Mouse (Mus musculus): ENCODE results near the gene Vps52. TPM values are rescaled to one million over a fixed set of nuclear protein-coding genes. Genes with fewer than 3 reads are reported as not detected.

The Vps52 gene
- total and polyA plus RNA-seq, 3 experiments: 34.3 to 73.6 (median 39.9) TPM

- TF ChIP-seq IRF4 (IDR thresholded peaks at IDR 0.05; ENCODE audit: low read depth, low read length) (peak; percentile 78), EP300 (IDR thresholded peaks at IDR 0.05; ENCODE audit: low read length) (no peak; the same call in none of the 2 replicates), SMC3 (IDR thresholded peaks at IDR 0.05; ENCODE audit: low read depth, low read length) (peak; percentile 48; the same call in 1 of the 2 replicates), ZKSCAN1 (IDR thresholded peaks at IDR 0.05; ENCODE audit: borderline replicate concordance, low read depth, low read length) (no peak), POLR2A (IDR thresholded peaks at IDR 0.05; ENCODE audit: low read depth, low read length) (no peak; the same call in 1 of the 2 replicates), MXI1 (IDR thresholded peaks at IDR 0.05; ENCODE audit: low read depth, low read length) (peak; percentile 63; the same call in 1 of the 2 replicates), BHLHE40 (IDR thresholded peaks at IDR 0.05; ENCODE audit: low read depth, low read length) (peak; percentile 43; the same call in 1 of the 2 replicates), CHD1 (IDR thresholded peaks at IDR 0.05; ENCODE audit: low read depth, low read length) (0 out of 2 replicates have a peak, but pooled peaks have one; percentile 73), E2F4 (IDR thresholded peaks at IDR 0.05; ENCODE audit: insufficient replicate concordance, low read depth, low read length) (no peak), CTCF (conservative IDR thresholded peaks at IDR 0.05 in 1 of 2, IDR thresholded peaks at IDR 0.05 in 1 of 2; ENCODE audit: low read depth in 2 of 2, low read length in 2 of 2) (peak; percentile 60 to 86), TCF12 (IDR thresholded peaks at IDR 0.05; ENCODE audit: low read depth, low read length) (0 out of 2 replicates have a peak, but pooled peaks have one; percentile 23), ZMIZ1 (IDR thresholded peaks at IDR 0.05; ENCODE audit: low read depth, low read length) (no peak; the same call in 1 of the 2 replicates), RAD21 (IDR thresholded peaks at IDR 0.05; ENCODE audit: low read depth, low read length) (peak; percentile 39), PAX5 (IDR thresholded peaks at IDR 0.05; ENCODE audit: low read length) (no peak), CHD2 (IDR thresholded peaks at IDR 0.05; ENCODE audit: low read length) (no peak), MAX (IDR thresholded peaks at IDR 0.05; ENCODE audit: low read length) (peak; percentile 30; the same call in 1 of the 2 replicates), KAT2A (IDR thresholded peaks at IDR 0.05; ENCODE audit: insufficient replicate concordance, low read length) (no peak), POLR2AphosphoS2 (IDR thresholded peaks at IDR 0.05; ENCODE audit: low read depth, low read length) (no peak), ZC3H11A (IDR thresholded peaks at IDR 0.05; ENCODE audit: low read depth, low read length) (no peak)
These were observed 35.1 kb upstream of the Vps52 start (continued) for GRCm38 (mm10) chr17:33920282-33921097.

- peaks cover 10% of the 10 kb centered on the region for H3K9me3 ChIP-seq (replicated peaks; ENCODE audit: low read length)
- DNase-seq (ENCODE audit: extremely low read depth): no peak
- TF ChIP-seq UBTF (IDR thresholded peaks at IDR 0.05; ENCODE audit: low read depth, low read length): no peak
- TF ChIP-seq MEF2A (IDR thresholded peaks at IDR 0.05; ENCODE audit: borderline replicate concordance, low read depth, low read length): no peak
- no peak for TF ChIP-seq MYC (IDR thresholded peaks at IDR 0.05; ENCODE audit: low read depth, low read length)
- TF ChIP-seq MAFK (IDR thresholded peaks at IDR 0.05; ENCODE audit: insufficient replicate concordance, low read length): no peak
- TF ChIP-seq SIN3A (IDR thresholded peaks at IDR 0.05; ENCODE audit: low read length): no peak
- TF ChIP-seq RAD21 (IDR thresholded peaks at IDR 0.05; ENCODE audit: low read depth, low read length): no peak
- TF ChIP-seq TCF12 (IDR thresholded peaks at IDR 0.05; ENCODE audit: low read depth, low read length): no peak
- TF ChIP-seq PAX5 (IDR thresholded peaks at IDR 0.05; ENCODE audit: low read length): no peak
- no peak for TF ChIP-seq ZC3H11A (IDR thresholded peaks at IDR 0.05; ENCODE audit: low read depth, low read length)
- TF ChIP-seq POLR2AphosphoS2 (IDR thresholded peaks at IDR 0.05; ENCODE audit: low read depth, low read length): no peak
- TF ChIP-seq CTCF (conservative IDR thresholded peaks at IDR 0.05 in 1 of 2, IDR thresholded peaks at IDR 0.05 in 1 of 2; ENCODE audit: low read depth in 2 of 2, low read length in 2 of 2): no peak
- H3K9ac ChIP-seq (ENCODE audit: insufficient read depth, low read depth): no peak overlapping the region
- in situ Hi-C loops (cut with MboI; ENCODE audit: low pct_ligation_motif_present, low pct_unique_long_range_greater_than_20kb, low sequenced_read_pairs) (no loop called here), dilution Hi-C loops (cut with MboI; ENCODE audit: extremely low pct_ligation_motif_present, extremely low pct_unique_long_range_greater_than_20kb, low sequenced_read_pairs) (no loop called here)
- no peak overlapping the region for H3K27ac ChIP-seq (ENCODE audit: insufficient read depth, low read depth)
- H3K79me2 ChIP-seq (replicated peaks; ENCODE audit: control insufficient read depth, extremely low read depth, insufficient read depth, poor library complexity, severe bottlenecking): peaks cover 22% of the 10 kb centered on the region
- H3K4me3 ChIP-seq (replicated peaks in 1 of 3; ENCODE audit: low read depth in 2 of 3, low read length in 2 of 3, poor library complexity in 1 of 3): peak overlapping the region in 2 of 3 experiments; percentile 71 to 83
- peaks cover 27 to 37% of the 10 kb centered on the region in 2 experiments for H3K4me1 ChIP-seq (ENCODE audit: control insufficient read depth in 1 of 2, insufficient read depth in 2 of 2)
- H3K4me2 ChIP-seq (ENCODE audit: insufficient read depth, low read depth, poor library complexity, severe bottlenecking): peak overlapping the region; percentile 85
- peaks cover 51 to 70% of the 10 kb centered on the region in 2 experiments for H3K36me3 ChIP-seq (replicated peaks in 1 of 2; ENCODE audit: control insufficient read depth in 1 of 2, insufficient read depth in 1 of 2, low read length in 1 of 2)
- no peaks in the 10 kb centered on the region for H3K27me3 ChIP-seq (replicated peaks)
These were observed 34.3 kb upstream of the Vps52 start for GRCm38 (mm10) chr17:33921361-33921760.

Data from CH12.LX (cell line).